Mouse (Mus musculus): ENCODE measurements around the gene Pomgnt2.

GRCm38 (mm10) chr9:121950418-121951113 lies 46.3 kb downstream of the Pomgnt2 start, which contains the start of gene Fam198a:
- TF ChIP-seq HCFC1 (IDR thresholded peaks at IDR 0.05; ENCODE audit: low read depth, low read length) (no peak), MAX (IDR thresholded peaks at IDR 0.05; ENCODE audit: low read length) (no peak), CTCF (IDR thresholded peaks at IDR 0.05 in 2 of 3, conservative IDR thresholded peaks at IDR 0.05 in 1 of 3; ENCODE audit: control insufficient read depth in 1 of 3, insufficient read depth in 1 of 3, low read depth in 2 of 3, low read length in 3 of 3, poor library complexity in 1 of 3, severe bottlenecking in 1 of 3) (no peak), CHD2 (IDR thresholded peaks at IDR 0.05; ENCODE audit: low read length) (no peak)

Data from MEL (cell line).